Mouse (Mus musculus): Measurements from ENCODE around the gene 4930512M02Rik.
"Not testable (repeated sequence)": the region's sequence is repeated elsewhere in the genome, so short reads cannot be mapped to it uniquely, and the experiment has no call there.

The 4930512M02Rik gene

DNA sequence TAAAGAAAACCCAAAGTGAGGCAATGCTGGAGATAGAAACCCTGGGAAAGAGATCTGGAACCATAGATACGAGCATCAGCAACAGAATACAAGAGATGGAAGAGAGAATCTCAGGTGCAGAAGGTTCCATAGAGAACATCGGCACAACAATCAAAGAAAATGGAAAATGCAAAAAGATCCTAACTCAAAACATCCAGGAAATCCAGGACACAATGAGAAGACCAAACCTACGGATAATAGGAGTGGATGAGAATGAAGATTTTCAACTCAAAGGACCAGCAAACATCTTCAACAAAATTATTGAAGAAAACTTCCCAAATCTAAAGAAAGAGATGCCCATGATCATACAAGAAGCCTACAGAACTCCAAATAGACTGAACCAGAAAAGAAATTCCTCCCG is at the start of gene 4930512M02Rik:
Gene 4930512M02Rik (minus strand): TSS at position 101 of the 400 bp plus-strand sequence.
- not testable (repeated sequence) for DNase-seq

GRCm38 (mm10) chr11:11677165-11677564 is 49.5 kb upstream of the 4930512M02Rik start:
- DNase-seq = no peak

DNA sequence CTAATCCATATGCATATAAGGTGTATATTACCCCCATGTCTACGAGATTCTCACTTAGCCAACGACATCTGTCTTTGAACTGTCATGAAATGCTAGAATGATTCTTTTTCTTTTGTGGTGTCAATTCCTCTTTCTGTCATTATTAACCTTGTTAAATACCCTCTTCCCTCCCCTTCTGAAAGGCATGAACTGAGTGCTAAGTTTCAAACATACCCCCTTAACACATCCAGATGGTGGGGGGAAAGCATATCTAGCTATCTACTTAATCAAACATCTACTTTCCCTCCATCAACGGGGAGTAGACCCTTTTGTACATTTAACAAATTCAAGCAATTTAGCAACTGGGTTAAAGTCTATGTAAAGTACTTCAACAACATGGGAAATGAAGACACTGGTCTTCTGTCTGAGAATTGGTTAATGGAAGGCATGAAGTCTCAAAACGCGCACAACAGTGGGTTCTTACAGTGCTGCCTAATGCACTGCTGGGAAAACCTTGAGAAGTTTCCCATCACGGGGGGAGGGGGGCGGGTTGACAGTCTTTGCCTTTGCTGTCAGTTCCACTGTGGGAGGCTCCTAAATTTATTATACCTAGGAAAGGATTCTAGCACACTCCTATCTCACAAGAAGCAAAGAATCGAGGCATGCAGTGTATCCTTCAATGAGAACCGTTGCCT is 48.6 kb upstream of the 4930512M02Rik start:
- no peak for DNase-seq

DNA sequence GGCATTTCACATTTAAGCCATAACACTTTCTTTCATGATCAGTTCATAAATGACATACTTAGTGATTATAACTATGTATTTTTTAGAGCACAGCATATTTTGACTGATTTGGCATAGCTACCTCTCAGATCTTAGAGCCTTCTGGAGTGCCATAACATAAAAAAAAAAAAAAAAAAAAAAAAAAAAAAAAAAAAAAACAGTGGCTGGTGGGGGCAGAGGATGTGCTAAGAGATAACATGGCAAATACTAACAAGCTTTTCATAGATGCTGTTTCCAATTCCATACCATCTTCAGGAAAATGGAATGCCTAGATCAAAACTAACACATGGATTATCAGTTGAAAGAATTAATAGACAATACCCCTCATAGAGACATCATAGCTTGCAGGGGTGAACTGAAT is 47.4 kb upstream of the 4930512M02Rik start:
- no peak for DNase-seq

DNA sequence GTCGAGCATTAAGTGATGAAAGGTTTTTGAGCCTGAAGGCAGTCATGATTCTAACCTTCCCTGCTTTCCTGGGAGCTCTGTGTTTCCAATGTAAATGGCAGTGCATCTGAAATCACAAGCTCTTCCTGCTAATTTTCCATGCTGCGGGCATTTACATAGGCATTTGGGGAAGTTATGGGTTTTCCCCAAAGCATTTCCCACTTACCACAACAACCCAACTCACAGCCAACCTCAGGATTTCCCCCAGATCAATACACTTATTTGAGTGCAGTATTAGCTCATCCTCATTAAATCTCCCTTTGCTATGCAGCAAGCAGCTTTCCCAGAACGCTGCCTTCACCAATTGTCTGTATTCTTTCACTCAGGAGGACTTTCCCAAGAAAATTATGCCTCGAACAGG is 45.3 kb upstream of the 4930512M02Rik start:
- no peak for DNase-seq

DNA sequence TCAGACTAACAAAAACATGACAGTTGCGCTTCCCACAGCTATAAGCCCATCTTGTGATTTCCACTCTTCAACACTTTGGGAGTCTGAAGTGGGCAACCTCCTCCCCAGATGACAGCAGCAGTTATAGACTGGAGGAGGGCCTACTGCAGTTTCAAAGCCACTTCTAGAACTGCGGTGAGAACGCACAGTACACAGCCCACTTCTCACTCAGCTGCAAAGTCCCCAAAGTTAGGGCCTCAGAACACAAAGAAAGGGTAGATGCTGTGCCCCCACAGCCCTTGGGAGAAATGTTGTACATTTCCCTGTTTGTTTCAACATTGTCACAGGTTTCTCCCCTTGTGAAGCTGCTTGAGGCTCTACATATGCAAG is 40.3 kb upstream of the 4930512M02Rik start:
- no peak for DNase-seq

DNA sequence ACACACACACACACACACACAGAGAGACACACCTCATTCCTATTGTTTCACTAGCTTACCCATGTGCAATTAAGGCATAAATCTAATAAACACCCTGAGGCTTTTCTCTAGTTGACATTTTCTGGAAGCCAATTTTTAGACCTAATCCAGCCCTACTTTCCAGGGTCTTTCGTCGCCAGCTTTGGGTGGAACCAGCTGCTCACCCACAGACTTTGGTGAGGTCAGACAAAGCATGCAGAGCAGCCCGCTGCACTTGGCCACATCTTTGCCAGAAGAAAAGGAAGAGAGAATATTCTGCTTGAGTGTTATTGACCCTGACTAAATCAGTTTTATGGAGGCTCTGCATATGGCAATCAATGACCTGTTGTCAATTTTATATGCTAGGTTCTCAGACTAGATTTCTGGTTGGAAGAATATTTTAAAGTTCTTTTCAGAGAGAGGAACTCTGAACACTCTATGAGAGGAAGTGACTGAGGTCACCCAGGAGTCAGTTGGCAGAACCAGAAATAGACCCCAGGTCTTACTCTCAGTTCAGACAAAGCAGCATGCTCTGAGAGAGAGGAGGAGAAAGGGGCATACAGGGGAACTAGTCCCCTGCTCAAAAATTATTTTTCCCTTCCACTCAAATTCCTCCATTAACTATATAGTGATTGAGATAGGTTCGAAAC is 39.8 kb upstream of the 4930512M02Rik start:
- no peak for DNase-seq

DNA sequence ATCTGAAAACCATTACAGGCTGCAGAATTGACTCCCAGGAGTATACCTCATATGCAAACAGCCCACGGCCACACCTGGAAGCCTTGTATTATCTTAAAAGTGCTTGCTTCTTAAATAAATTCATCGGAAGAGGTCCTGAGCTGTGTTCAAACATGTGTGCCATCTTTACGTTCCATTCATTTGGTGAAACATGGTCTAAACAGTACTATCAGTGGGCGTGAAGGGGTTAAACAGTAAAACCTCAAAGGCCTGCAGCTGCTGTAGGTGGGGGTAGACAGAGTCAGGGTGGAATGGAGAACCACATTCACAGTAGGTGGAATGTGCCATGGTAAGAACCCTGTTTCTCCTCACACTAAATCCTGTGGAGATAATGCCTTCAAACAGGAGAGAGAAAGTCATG is 33.0 kb upstream of the 4930512M02Rik start:
- DNase-seq = no peak

DNA sequence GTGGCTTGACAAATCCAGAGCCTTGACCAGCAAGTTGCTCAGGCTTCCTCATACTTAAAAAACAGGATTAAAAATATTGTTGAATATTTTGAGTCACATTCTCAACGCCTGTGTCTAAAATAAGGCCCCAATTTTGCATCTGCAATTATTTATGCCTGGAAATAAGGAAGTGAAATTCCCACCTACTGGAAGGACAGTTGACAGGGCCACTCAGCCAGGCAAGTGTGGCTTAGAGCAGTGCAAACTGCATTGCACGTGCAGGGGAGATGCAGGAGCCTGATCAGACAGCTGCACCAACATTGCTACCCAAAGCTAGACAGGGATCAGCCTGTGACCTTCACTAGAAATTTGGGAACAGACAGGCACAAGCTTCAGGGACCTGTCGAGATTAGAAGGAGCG is 31.2 kb upstream of the 4930512M02Rik start:
- DNase-seq = no peak

DNA sequence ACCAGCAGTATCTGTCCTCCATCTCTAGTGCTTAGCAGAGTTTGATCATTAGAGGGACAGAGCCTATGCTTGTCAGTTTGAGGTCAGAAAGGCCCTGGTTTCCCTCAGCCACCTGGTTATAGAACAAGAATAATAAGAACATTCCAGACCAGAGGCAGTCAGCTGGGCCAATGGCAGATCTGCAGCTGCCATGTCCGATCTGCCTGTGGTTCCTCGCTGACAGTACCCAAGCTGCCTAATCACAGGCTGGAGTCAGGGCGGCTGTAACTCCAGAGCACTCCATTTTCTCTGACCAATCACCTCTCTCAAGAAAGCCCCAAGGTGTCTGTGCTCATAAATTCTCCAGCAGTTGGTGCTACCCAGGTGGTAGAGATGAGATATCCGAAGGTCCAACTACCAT is 30.0 kb upstream of the 4930512M02Rik start:
- no peak for DNase-seq

DNA sequence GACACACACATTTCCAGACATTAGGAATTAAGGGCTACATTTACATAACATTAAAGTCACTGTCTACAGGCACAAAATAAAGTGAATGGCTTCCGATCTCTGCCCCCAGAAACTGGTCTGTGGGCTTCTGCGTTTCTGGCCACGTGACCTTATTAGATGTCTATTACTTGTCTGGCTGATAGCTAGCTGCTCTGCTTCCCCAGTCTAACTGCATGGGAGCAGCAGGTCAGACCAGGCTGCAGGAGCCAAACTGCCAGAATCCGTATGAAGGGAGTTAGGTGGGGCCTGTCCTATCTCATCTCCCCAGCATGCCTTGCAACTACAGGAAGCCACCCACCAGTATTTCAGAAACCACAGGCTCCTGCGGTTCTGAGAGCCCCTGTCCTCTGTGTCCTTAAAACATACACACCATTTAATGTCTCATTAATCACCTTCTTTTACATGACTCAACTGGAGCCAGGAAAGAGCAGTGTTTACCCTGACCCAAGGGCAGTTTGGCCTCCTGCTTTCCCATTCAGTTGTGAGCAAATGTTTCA is 29.4 kb upstream of the 4930512M02Rik start:
- no peak for DNase-seq

- DNase-seq = no peak
These were observed 28.8 kb upstream of the 4930512M02Rik start for GRCm38 (mm10) chr11:11656388-11656787.

GRCm38 (mm10) chr11:11644303-11644702 is 16.7 kb upstream of the 4930512M02Rik start:
- DNase-seq = no peak

DNA sequence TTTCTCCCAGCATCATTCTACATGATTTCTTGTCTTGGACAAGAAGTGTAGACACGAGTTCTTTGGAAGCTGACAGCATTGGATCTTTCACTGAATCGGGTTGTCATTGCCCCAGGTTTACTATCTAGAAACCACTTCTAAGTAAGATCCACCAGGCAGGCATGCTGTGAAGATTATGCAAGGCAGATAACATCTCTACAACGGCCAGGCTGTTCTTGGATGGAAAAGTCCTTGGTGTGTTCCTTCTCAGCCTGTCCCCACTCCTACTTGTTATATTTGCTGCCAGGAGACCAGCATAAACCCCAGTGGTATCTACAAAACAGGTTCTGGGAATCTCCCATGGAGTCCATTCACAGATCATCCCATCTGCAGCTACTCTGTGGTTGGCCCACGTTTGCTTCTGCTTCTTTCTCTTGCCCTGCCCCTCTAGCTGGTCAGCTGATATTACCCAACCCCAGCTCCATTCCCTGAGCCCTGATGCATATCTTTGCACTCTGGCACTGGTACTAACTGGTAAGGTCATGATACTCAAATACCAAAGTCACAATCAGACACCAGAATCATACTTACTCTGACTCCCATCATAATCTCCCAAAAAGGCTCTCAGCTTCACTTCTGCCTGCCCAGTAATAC is 3.4 kb downstream of the 4930512M02Rik start:
- DNase-seq = no peak

DNA sequence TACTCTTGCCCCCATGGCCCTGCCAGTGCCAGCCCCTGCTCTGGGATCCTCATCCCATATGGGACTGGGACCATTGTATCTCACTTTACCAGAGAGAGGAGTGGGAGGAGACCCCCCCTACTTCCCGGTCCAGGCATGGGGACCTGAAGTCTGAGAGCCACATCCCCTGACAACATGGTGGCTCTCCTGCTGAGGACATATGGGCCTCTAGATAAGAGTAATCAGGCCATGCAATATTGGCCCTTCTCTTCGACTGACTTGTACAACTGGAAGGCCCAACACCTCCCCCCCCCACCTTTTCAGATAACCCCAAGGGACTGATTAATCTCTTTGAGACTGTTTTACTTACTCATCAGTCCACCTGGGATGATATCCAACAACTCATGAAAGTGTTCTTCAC is 18.4 kb downstream of the 4930512M02Rik start:
- DNase-seq = no peak

GRCm38 (mm10) chr11:11587327-11587726 is 40.3 kb downstream of the 4930512M02Rik start:
- DNase-seq = no peak

- DNase-seq = no peak
These were observed 41.2 kb downstream of the 4930512M02Rik start for GRCm38 (mm10) chr11:11586423-11586822.

DNA sequence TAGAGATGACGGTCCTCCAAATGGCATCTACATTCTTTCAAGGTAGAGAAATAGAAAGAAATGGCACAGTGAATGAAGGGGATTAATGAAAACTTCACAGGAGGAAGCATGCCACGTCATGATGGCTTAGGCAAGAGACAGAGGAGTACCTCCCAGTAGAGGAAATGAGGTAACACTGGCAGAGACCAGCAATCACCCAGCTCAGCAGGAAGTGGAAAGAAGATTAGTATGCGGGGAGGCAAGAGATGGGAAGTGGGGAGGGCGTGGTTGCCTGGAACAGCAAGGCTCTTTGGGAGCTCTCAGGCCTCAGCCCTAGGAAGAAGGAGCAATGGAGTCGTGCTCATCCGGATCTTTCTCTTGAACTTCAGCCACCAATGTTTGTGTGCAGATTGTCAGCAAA is 53.9 kb downstream of the 4930512M02Rik start:
- no peak for DNase-seq

DNA sequence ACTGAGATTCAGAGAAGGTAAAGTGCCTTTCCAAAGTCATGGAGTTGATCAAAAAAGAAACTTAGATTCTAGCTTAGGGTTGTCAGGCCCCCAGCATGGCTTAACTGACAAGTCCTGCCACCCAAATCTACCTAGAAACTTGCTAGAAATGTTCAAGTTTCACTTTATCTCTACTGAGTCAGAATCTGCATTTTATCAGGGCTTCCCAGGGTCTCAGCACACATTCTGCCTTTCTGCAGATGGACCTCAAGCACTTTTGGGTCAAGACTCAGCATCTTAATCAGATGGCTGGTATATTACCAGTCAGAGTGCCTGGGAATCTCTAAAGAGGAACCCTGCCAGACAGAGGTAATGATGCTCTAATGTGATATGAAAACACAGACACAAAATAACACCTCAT is 56.9 kb downstream of the 4930512M02Rik start:
- no peak for DNase-seq

DNA sequence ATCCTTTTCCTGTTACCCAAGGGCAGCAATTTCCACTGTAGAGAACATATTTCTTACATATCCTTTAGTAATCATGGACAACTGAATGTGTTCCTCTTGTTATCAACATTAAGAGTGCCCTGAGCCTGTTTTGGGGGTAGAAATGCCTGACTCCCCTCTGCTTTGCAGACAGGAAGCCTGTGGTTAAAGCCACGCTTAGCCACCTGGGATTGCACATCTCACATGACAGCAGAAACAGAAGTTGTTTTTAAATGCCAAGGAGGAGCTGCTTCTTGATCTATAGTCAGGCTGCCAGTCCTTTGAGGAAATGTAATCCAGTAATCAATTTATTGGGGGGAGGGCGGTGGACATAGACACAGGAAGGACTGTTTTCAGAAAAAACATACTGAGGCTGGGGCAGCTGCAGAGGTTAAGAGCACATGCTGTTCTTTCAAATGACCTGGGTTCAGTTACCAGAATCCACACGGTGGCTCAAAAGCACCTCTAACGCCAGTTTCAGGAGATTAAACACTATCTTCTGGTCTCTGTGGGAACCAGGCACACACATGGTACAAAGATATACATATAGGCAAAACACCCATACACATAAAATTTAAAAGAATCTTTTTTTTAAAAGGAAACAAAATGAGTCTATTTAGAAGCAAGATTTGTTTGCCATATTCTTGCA is 58.0 kb downstream of the 4930512M02Rik start:
- no peak for DNase-seq

- DNase-seq = no peak
These were observed 59.6 kb downstream of the 4930512M02Rik start for GRCm38 (mm10) chr11:11568033-11568432.

DNA sequence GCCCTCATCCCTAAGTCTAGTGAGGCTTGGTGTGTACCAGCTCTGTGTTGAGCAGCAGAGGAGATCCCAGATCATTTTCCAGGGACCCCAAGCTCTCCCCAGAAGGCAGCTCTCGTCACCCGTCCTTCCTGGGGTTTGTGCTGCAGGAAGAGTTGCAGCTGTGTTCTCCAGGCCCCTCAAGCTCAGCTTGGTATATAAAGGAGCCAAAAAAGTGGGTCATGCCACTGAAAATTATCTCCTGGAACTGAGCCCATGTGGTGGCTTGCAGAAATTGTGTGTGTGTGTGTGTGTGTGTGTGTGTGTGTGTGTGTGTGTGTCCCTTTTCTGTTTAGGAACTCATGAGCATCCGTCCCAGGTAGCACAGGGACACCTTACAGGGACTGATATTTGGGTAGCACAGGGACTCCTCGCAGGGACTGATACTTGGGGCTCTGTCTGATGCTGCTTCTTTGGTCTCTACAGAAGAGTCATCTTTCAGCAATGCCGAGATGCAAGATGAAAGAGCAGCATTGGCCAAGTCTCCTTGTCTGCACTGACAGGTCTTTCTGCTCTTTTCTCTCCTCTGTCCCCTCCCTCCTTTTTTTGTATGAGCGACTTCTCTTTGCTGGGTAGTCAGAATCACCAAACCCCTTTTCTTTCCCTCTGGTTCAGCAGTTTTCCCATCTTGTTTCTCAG is 62.4 kb downstream of the 4930512M02Rik start:
- DNase-seq = no peak
